Mouse (Mus musculus) lung, postnatal 0 days (tissue): Measurements from ENCODE around the gene Slitrk1. TPM values are rescaled to one million over a fixed set of nuclear protein-coding genes. Genes with fewer than 3 reads are reported as not detected.

ENCODE experiments used
- ATAC-seq: fragments of 200-750 bp; cut with Nextera tagmentation; 2 replicates; pipeline ENCODE4 v1.8.0; 2017; ENCODE audit warnings: moderate library complexity
- DNase-seq: peaks from one replicate; pipeline ENCODE4 v3.0.0-alpha.2; 2016; ENCODE audit warnings: low spot score
- H3K27ac ChIP-seq: fragments of 300-500 bp; sonication (generic); 2 replicates; pipeline ENCODE4 v1.5.1; 2014; ENCODE audit warnings: antibody characterized with exemption, mild to moderate bottlenecking, low read length, mixed read lengths
- H3K27me3 ChIP-seq: fragments of 300-500 bp; sonication (generic); replicated peaks from 2 replicates; pipeline ENCODE4 v1.6.1; 2014; ENCODE audit warnings: low read length, mixed read lengths; ENCODE audit not compliant: insufficient read depth
- H3K36me3 ChIP-seq: fragments of 300-500 bp; sonication (generic); 2 replicates; pipeline ENCODE4 v1.6.1; 2014; ENCODE audit warnings: low read length, mixed read lengths; ENCODE audit not compliant: insufficient read depth
- H3K4me1 ChIP-seq: fragments of 300-500 bp; sonication (generic); 2 replicates; pipeline ENCODE4 v1.6.1; 2014; ENCODE audit warnings: antibody characterized with exemption, low read depth, low read length, mixed read lengths; ENCODE audit not compliant: insufficient read depth
- H3K4me2 ChIP-seq: fragments of 300-500 bp; sonication (generic); replicated peaks from 2 replicates; pipeline ENCODE4 v1.6.1; 2014; ENCODE audit warnings: low read depth, mild to moderate bottlenecking, low read length, moderate library complexity, mixed read lengths
- H3K4me3 ChIP-seq: fragments of 300-500 bp; sonication (generic); 2 replicates; pipeline ENCODE4 v1.5.1; 2014; ENCODE audit warnings: low read depth, low read length
- H3K9ac ChIP-seq: fragments of 300-500 bp; sonication (generic); replicated peaks from 2 replicates; pipeline ENCODE4 v1.6.1; 2014; ENCODE audit warnings: low read depth, mild to moderate bottlenecking
- H3K9me3 ChIP-seq: fragments of 300-500 bp; sonication (generic); 2 replicates; pipeline ENCODE4 v1.6.1; 2016; ENCODE audit warnings: low read length, mixed read lengths
- CTCF ChIP-seq: IDR thresholded peaks from 2 replicates; pipeline ENCODE4 v1.5.1; 2016; ENCODE audit warnings: antibody characterized with exemption, mild to moderate bottlenecking
- EP300 ChIP-seq: IDR thresholded peaks from 2 replicates; pipeline ENCODE4 v1.6.1; 2016; ENCODE audit warnings: antibody characterized with exemption, mild to moderate bottlenecking, control low read depth
- WGBS: fragments of 180-500 bp; shearing (Covaris S2); extraction: QIAGEN DNeasy Blood & Tissue Kit; methylation state at CpG from one replicate; pipeline ENCODE4 v1.1.7; 2014; 5-methylcytosine and 5-hydroxymethylcytosine counted together
- polyA plus RNA-seq: library from polyadenylated mRNA; unstranded; fragments of >200 nt; fragmentation: Nextera tagmentation; extraction: Ambion mirVana; gene quantifications from 2 replicates; pipeline ENCODE4 v1.2.1, GENCODE M21; 2015

The Slitrk1 gene
- polyA plus RNA-seq, 1 experiment from 2014 or later: not detected

DNA sequence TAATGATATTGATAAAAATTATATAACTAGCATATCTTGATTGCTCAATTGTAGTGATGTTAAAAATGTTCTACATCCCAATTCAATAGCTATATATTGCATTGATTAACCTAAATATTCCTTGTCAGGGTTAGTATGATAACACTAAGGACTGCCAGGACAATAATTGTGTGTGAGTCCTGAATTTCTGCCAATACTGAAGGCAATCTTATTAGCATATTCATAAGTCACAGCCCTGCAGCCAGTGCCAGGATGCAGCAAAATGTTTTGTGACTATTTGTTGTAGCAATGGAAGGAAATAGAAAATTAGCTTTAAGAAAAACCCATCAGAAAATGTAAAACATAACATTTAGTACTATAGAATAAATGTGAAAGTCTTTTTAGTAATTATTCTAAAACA is 49.3 kb downstream of the Slitrk1 start:
- Histone ChIP-seq H3K4me1 (no peaks in the 10 kb centered on the region), H3K27me3 (no peaks in the 10 kb centered on the region), H3K4me2 (no peak overlapping the region), H3K27ac (no peak overlapping the region), H3K4me3 (no peak overlapping the region), H3K36me3 (no peaks in the 10 kb centered on the region), H3K9ac (no peak overlapping the region), H3K9me3 (no peaks in the 10 kb centered on the region)
- ATAC-seq (no peak), DNase-seq (no peak)
- TF ChIP-seq EP300 (no peak), CTCF (no peak)

DNA sequence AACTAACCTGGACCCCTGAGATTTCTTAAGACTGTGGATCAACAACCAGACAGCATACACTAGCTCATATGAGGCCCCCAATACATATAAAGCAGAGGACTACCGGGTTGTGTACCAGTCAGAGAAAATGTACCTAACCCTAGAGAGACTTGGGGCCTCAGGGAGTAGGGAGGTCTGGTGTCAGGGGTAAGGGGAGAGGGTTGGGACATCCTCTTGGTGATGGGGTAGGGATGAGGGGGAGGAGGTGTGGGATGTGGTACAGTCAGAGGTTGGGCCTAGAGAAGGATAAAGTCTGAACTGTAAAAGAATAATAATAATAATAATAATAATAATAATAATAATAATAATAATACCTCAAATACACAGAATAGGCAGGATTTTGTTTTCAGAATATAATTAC is 54.6 kb downstream of the Slitrk1 start:
- WGBS: 84% methylated on average over 1 of the region's 1 CpGs
- Histone ChIP-seq H3K4me1 (no peaks in the 10 kb centered on the region), H3K27me3 (no peaks in the 10 kb centered on the region), H3K9me3 (no peaks in the 10 kb centered on the region), H3K27ac (no peak overlapping the region), H3K4me2 (no peak overlapping the region), H3K36me3 (no peaks in the 10 kb centered on the region), H3K9ac (no peak overlapping the region), H3K4me3 (no peak overlapping the region)
- DNase-seq (no peak), ATAC-seq (no peak)
- no peak for TF ChIP-seq CTCF
- no peak for TF ChIP-seq EP300
